ENCODE assay signal across 35 mouse cellular contexts in genomic region chr1:180722608-180723007, GRCm38 (mm10). TPM values are rescaled to one million over a fixed set of nuclear protein-coding genes. Genes with fewer than 3 reads are reported as not detected.
DNase-seq lines count a peak whose midpoint lies in the region; ATAC-seq and TF ChIP-seq lines count a peak whose summit lies in the region.
"Had no signal": no experiment of that assay in that cellular context is flagged by ENCODE, and none has a peak within 500 bp of the region (broad histone marks: within the 10 kb centered on the region; RNA-seq: fewer than 3 reads in every experiment).

No protein-coding gene starts in this region.

- TF ChIP-seq EP300 in liver, embryonic 14.5 days (IDR thresholded peaks at IDR 0.05; ENCODE audit: low read depth): peak; percentile 53

- no peak for TF ChIP-seq CTCF in thymus, adult 2 months (IDR thresholded peaks at IDR 0.05; ENCODE audit: borderline replicate concordance, control insufficient read depth, extremely low read depth, insufficient read depth, low read length, poor library complexity)
- no peak for TF ChIP-seq CTCF in liver, embryonic 14.5 days (IDR thresholded peaks at IDR 0.05; ENCODE audit: low read depth)
- TF ChIP-seq CTCF in midbrain, postnatal 0 days (IDR thresholded peaks at IDR 0.05): no peak

- no peak for DNase-seq in thymus, adult 2 months
- no peak for DNase-seq in thymus, postnatal 25 days
- DNase-seq in liver, embryonic 14.5 days (ENCODE audit: low read depth in 3 of 3, low spot score in 3 of 3): peak in 2 of 3 experiments; percentile 36 to 39
- no peak for DNase-seq in midbrain, postnatal 0 days (ENCODE audit: low spot score)
- no peak for DNase-seq in retina, embryonic 14.5 days (ENCODE audit: low spot score)
- DNase-seq in lung, postnatal 36 days: no peak
- DNase-seq: adrenal gland, adult 8-10 months; cerebellum, adult 8-10 months; cerebellum, postnatal 25 days; heart, postnatal 36 days; kidney, adult 8-10 months; kidney, postnatal 4 days; layer of hippocampus, postnatal 36 days; left cerebral cortex, postnatal 4 days; lung, embryonic 14.5 days; lung, postnatal 14 days; right cerebral cortex, adult 18-20 months; spleen, adult 18-20 months had no signal

- no peak overlapping the region for H3K4me3 ChIP-seq in thymus, adult 2 months (ENCODE audit: control insufficient read depth, insufficient read depth, low read length)
- no peak overlapping the region for H3K4me3 ChIP-seq in liver, embryonic 14.5 days (ENCODE audit: insufficient read depth in 1 of 2, low read depth in 2 of 2, low read length in 2 of 2)
- H3K4me3 ChIP-seq in midbrain, postnatal 0 days (ENCODE audit: low read depth, low read length): no peak overlapping the region
- H3K4me3 ChIP-seq: embryonic facial prominence, embryonic 10.5 days; embryonic facial prominence, embryonic 15.5 days; hindbrain, embryonic 12.5 days; midbrain, embryonic 12.5 days; neural tube, embryonic 15.5 days had no signal

- peak overlapping the region; percentile 22 for H3K4me2 ChIP-seq in liver, embryonic 14.5 days (ENCODE audit: low read depth)
- H3K4me2 ChIP-seq in midbrain, postnatal 0 days (ENCODE audit: low read depth, low read length, poor library complexity, severe bottlenecking): no peak overlapping the region
- H3K4me2 ChIP-seq: embryonic facial prominence, embryonic 15.5 days; hindbrain, embryonic 12.5 days; lung, embryonic 14.5 days; midbrain, embryonic 12.5 days; neural tube, embryonic 15.5 days had no signal

- no peaks in the 10 kb centered on the region for H3K9me3 ChIP-seq in liver, embryonic 14.5 days (ENCODE audit: control insufficient read depth, low read length)
- H3K9me3 ChIP-seq in midbrain, postnatal 0 days (ENCODE audit: low read length): no peaks in the 10 kb centered on the region
- H3K9me3 ChIP-seq: embryonic facial prominence, embryonic 10.5 days; embryonic facial prominence, embryonic 15.5 days; hindbrain, embryonic 12.5 days; midbrain, embryonic 12.5 days; neural tube, embryonic 15.5 days had no signal

- 41% methylated on average over 1 of the region's 1 CpGs for WGBS in thymus, adult 2 months
- WGBS in liver, embryonic 14.5 days (ENCODE audit: insufficient replicate concordance): 3% methylated on average over 1 of the region's 1 CpGs
- 50% methylated on average over 1 of the region's 1 CpGs for WGBS in midbrain, postnatal 0 days

- H3K36me3 ChIP-seq in thymus, adult 2 months (ENCODE audit: control insufficient read depth, insufficient read depth, low read length): no peaks in the 10 kb centered on the region
- no peaks in the 10 kb centered on the region for H3K36me3 ChIP-seq in liver, embryonic 14.5 days (replicated peaks; ENCODE audit: control insufficient read depth, insufficient read depth, low read depth)
- H3K36me3 ChIP-seq in midbrain, postnatal 0 days (ENCODE audit: insufficient read depth, low read length): no peaks in the 10 kb centered on the region
- H3K36me3 ChIP-seq: embryonic facial prominence, embryonic 10.5 days; embryonic facial prominence, embryonic 15.5 days; hindbrain, embryonic 12.5 days; midbrain, embryonic 12.5 days; neural tube, embryonic 15.5 days had no signal

- H3K27me3 ChIP-seq in thymus, adult 2 months (ENCODE audit: control insufficient read depth, insufficient read depth, low read length): no peaks in the 10 kb centered on the region
- H3K27me3 ChIP-seq in liver, embryonic 14.5 days (ENCODE audit: control insufficient read depth, insufficient read depth, low read length): no peaks in the 10 kb centered on the region
- no peaks in the 10 kb centered on the region for H3K27me3 ChIP-seq in midbrain, postnatal 0 days (ENCODE audit: insufficient read depth, low read length)
- H3K27me3 ChIP-seq: embryonic facial prominence, embryonic 15.5 days; hindbrain, embryonic 12.5 days; midbrain, embryonic 12.5 days; neural tube, embryonic 15.5 days had no signal

- peaks cover 32% of the 10 kb centered on the region for H3K4me1 ChIP-seq in thymus, adult 2 months (replicated peaks; ENCODE audit: control insufficient read depth, insufficient read depth, low read length)
- peaks cover 21 to 29% of the 10 kb centered on the region in 2 experiments for H3K4me1 ChIP-seq in liver, embryonic 14.5 days (replicated peaks; ENCODE audit: control insufficient read depth in 2 of 2, insufficient read depth in 2 of 2, low read length in 1 of 2)
- H3K4me1 ChIP-seq in midbrain, postnatal 0 days (ENCODE audit: insufficient read depth, low read length): peaks cover 6% of the 10 kb centered on the region; the same call in 1 of the 2 replicates

- peak overlapping the region; percentile 97 for H3K27ac ChIP-seq in thymus, adult 2 months (ENCODE audit: control insufficient read depth, insufficient read depth, low read length)
- H3K27ac ChIP-seq in liver, embryonic 14.5 days: peak overlapping the region; percentile 12
- no peak overlapping the region for H3K27ac ChIP-seq in midbrain, postnatal 0 days (ENCODE audit: low read depth, low read length)
- H3K27ac ChIP-seq: embryonic facial prominence, embryonic 10.5 days; embryonic facial prominence, embryonic 15.5 days; hindbrain, embryonic 12.5 days; kidney, postnatal 0 days; midbrain, embryonic 12.5 days; neural tube, embryonic 15.5 days had no signal

- no peak overlapping the region for H3K9ac ChIP-seq in liver, embryonic 14.5 days (replicated peaks)
- no peak overlapping the region for H3K9ac ChIP-seq in midbrain, postnatal 0 days (replicated peaks; ENCODE audit: low read length, poor library complexity, severe bottlenecking)
- H3K9ac ChIP-seq: embryonic facial prominence, embryonic 15.5 days; hindbrain, embryonic 12.5 days; lung, embryonic 14.5 days; midbrain, embryonic 12.5 days; neural tube, embryonic 15.5 days had no signal

- ATAC-seq in erythroid progenitor cell, adult 5-6 weeks (replicated peaks; ENCODE audit: low FRiP score, poor library complexity, severe bottlenecking): peak; percentile 31; the same call in 1 of the 2 replicates
- ATAC-seq in liver, embryonic 14.5 days (ENCODE audit: insufficient read depth): peak; percentile 38; the same call in 1 of the 2 replicates
- peak; percentile 53 for ATAC-seq in megakaryocyte-erythroid progenitor cell, adult 5-6 weeks (replicated peaks; ENCODE audit: low FRiP score, low TSS enrichment, poor library complexity, severe bottlenecking)
- ATAC-seq in midbrain, postnatal 0 days (ENCODE audit: low FRiP score): no peak
- ATAC-seq: forebrain, embryonic 16.5 days; intestine, embryonic 16.5 days had no signal

- TF ChIP-seq POLR2A in thymus, adult 2 months (IDR thresholded peaks at IDR 0.05; ENCODE audit: control insufficient read depth, extremely low read depth, insufficient read depth, low read length, poor library complexity): no peak

RNA-seq across cellular contexts. Expression of gene Acbd3, which starts 3.2 kb away (rescaled TPM):
- polyA plus RNA-seq in thymus, adult 2 months (2012; rRNA removed): 14.8 and 16.7 TPM in 2 replicates
- 14.8 and 18.9 TPM in 2 replicates for total RNA-seq in erythroid progenitor cell, adult 5-6 weeks (2015; ENCODE audit: low replicate concordance)
- 22.2 and 26.7 TPM in 2 replicates for total RNA-seq in erythroid progenitor cell, adult 5-6 weeks (2017; ENCODE audit: low replicate concordance)
- polyA plus RNA-seq in liver, embryonic 14.5 days (2012; rRNA removed): 6.4 and 9.8 TPM in 2 replicates
- polyA plus RNA-seq in liver, embryonic 14.5 days (2014; fragmentation: Nextera tagmentation; extraction: Ambion mirVana): 7.2 and 8.2 TPM in 2 replicates
- total RNA-seq in megakaryocyte-erythroid progenitor cell, adult 5-6 weeks (2014; fragmentation: Nextera tagmentation): 19.1 and 21.9 TPM in 2 replicates
- 42.7 and 44.4 TPM in 2 replicates for total RNA-seq in megakaryocyte-erythroid progenitor cell, adult 5-6 weeks (2017)
- total RNA-seq in midbrain, postnatal 0 days (2014; rRNA removed): 30.0 and 42.5 TPM in 2 replicates
- 15.8 and 18.8 TPM in 2 replicates for polyA plus RNA-seq in midbrain, postnatal 0 days (2015; fragmentation: Nextera tagmentation; extraction: Ambion mirVana)

RNA-seq across cellular contexts. Expression of gene Mixl1, which starts 25.8 kb away (rescaled TPM):
- 0.13 and 0.52 TPM in 2 replicates for polyA plus RNA-seq in thymus, adult 2 months (2012; rRNA removed)
- total RNA-seq in erythroid progenitor cell, adult 5-6 weeks (2015; ENCODE audit: low replicate concordance): not detected in 2 replicates
- total RNA-seq in erythroid progenitor cell, adult 5-6 weeks (2017; ENCODE audit: low replicate concordance): not detected in 2 replicates
- polyA plus RNA-seq in liver, embryonic 14.5 days (2012; rRNA removed): 0.15 and 0.18 TPM in 2 replicates
- 0.18 and 0.30 TPM in 2 replicates for polyA plus RNA-seq in liver, embryonic 14.5 days (2014; fragmentation: Nextera tagmentation; extraction: Ambion mirVana)
- total RNA-seq in megakaryocyte-erythroid progenitor cell, adult 5-6 weeks (2014; fragmentation: Nextera tagmentation): not detected in 2 replicates
- not detected in 2 replicates for total RNA-seq in megakaryocyte-erythroid progenitor cell, adult 5-6 weeks (2017)
- total RNA-seq in midbrain, postnatal 0 days (2014; rRNA removed): not detected in 2 replicates
- 0.10 and 0.17 TPM in 2 replicates for polyA plus RNA-seq in midbrain, postnatal 0 days (2015; fragmentation: Nextera tagmentation; extraction: Ambion mirVana)
- total RNA-seq: adrenal gland, adult 8-10 months; gastrocnemius, adult 8-10 months; heart, postnatal 36 days; layer of hippocampus, adult 8-10 months; layer of hippocampus, postnatal 36 days; left cerebral cortex, postnatal 4 days; megakaryocyte, adult 5-6 weeks; monocyte, adult 5-6 weeks had no signal
- polyA plus RNA-seq: forebrain, embryonic 16.5 days; gonadal fat pad, adult 2 months; neural tube, embryonic 15.5 days; stomach, embryonic 16.5 days; urinary bladder, adult 2 months had no signal

Comparison
In these comparisons a context has a peak if more than half of its experiments do, and no peak if none do; other contexts are left out.
1. DNase-seq: peak in liver, embryonic 14.5 days (2 of 3); none in thymus, adult 2 months (single experiment), thymus, postnatal 25 days (single experiment), midbrain, postnatal 0 days (single experiment), retina, embryonic 14.5 days (single experiment) and lung, postnatal 36 days (single experiment).